ENCODE assay signal across 8 mouse cellular contexts in genomic region chr11:75935819-75936430, GRCm38 (mm10). TPM values are rescaled to one million over a fixed set of nuclear protein-coding genes. Genes with fewer than 3 reads are reported as not detected.
A peak's percentile ranks its signal among the peaks of the same experiment; 100 is the strongest.
DNase-seq lines count a peak whose midpoint lies in the region; ATAC-seq lines count a peak whose summit lies in the region.

No protein-coding gene starts in this region.

- peak; percentile 34 for DNase-seq in neural tube, embryonic 11.5 days (ENCODE audit: low spot score)
- peak; percentile 92 to 93 for DNase-seq in adrenal gland, postnatal 36 days
- DNase-seq in kidney, postnatal 10 days, result peak; percentile 92
- no peak for DNase-seq in right cerebral cortex, postnatal 25 days
- no peak for DNase-seq in embryo, embryonic 11 days

- H3K9me3 ChIP-seq in neural tube, embryonic 11.5 days (ENCODE audit: control insufficient read depth, low read length), result no peaks in the 10 kb centered on the region
- no peaks in the 10 kb centered on the region for H3K9me3 ChIP-seq in neural tube, embryonic 15.5 days (replicated peaks)
- no peaks in the 10 kb centered on the region for H3K9me3 ChIP-seq in heart, embryonic 12.5 days (replicated peaks)
- H3K9me3 ChIP-seq in megakaryocyte, embryonic 14.5 days, result no peaks in the 10 kb centered on the region

- H3K27ac ChIP-seq in neural tube, embryonic 11.5 days (ENCODE audit: low read depth, low read length), result no peak overlapping the region; the same call in 1 of the 2 replicates
- H3K27ac ChIP-seq in neural tube, embryonic 15.5 days (replicated peaks), result no peak overlapping the region
- H3K27ac ChIP-seq in heart, embryonic 12.5 days (ENCODE audit: poor library complexity, severe bottlenecking), result peak overlapping the region; percentile 85

- no peak overlapping the region for H3K4me2 ChIP-seq in neural tube, embryonic 11.5 days (ENCODE audit: low read depth)
- H3K4me2 ChIP-seq in neural tube, embryonic 15.5 days, result no peak overlapping the region
- no peak overlapping the region for H3K4me2 ChIP-seq in heart, embryonic 12.5 days

- H3K4me3 ChIP-seq in neural tube, embryonic 11.5 days (ENCODE audit: low read depth, low read length), result no peak overlapping the region
- no peak overlapping the region for H3K4me3 ChIP-seq in neural tube, embryonic 15.5 days (replicated peaks)
- H3K4me3 ChIP-seq in heart, embryonic 12.5 days, result no peak overlapping the region
- peak overlapping the region; percentile 78 for H3K4me3 ChIP-seq in megakaryocyte, embryonic 14.5 days (replicated peaks)

- H3K36me3 ChIP-seq in neural tube, embryonic 11.5 days (ENCODE audit: control insufficient read depth, insufficient read depth, low read length), result no peaks in the 10 kb centered on the region
- no peaks in the 10 kb centered on the region for H3K36me3 ChIP-seq in neural tube, embryonic 15.5 days
- H3K36me3 ChIP-seq in heart, embryonic 12.5 days, result no peaks in the 10 kb centered on the region
- no peaks in the 10 kb centered on the region for H3K36me3 ChIP-seq in megakaryocyte, embryonic 14.5 days (replicated peaks; ENCODE audit: low read length)

- ATAC-seq in neural tube, embryonic 11.5 days (ENCODE audit: insufficient read depth, low FRiP score, low TSS enrichment), result no peak
- no peak for ATAC-seq in neural tube, embryonic 15.5 days (ENCODE audit: low FRiP score)
- ATAC-seq in heart, embryonic 12.5 days (ENCODE audit: insufficient number of reproducible peaks, low FRiP score), result peak; percentile 81

- H3K4me1 ChIP-seq in neural tube, embryonic 11.5 days (ENCODE audit: control insufficient read depth, insufficient read depth, low read length), result peaks cover 7% of the 10 kb centered on the region
- H3K4me1 ChIP-seq in neural tube, embryonic 15.5 days, result peaks cover 14% of the 10 kb centered on the region
- H3K4me1 ChIP-seq in heart, embryonic 12.5 days (replicated peaks), result peaks cover 61% of the 10 kb centered on the region
- peaks cover 62% of the 10 kb centered on the region for H3K4me1 ChIP-seq in megakaryocyte, embryonic 14.5 days

- 69% methylated on average over 7 of the region's 7 CpGs for WGBS in neural tube, embryonic 11.5 days
- 63% methylated on average over 7 of the region's 7 CpGs for WGBS in neural tube, embryonic 15.5 days
- 51% methylated on average over 7 of the region's 7 CpGs for WGBS in heart, embryonic 12.5 days

- no peaks in the 10 kb centered on the region for H3K27me3 ChIP-seq in neural tube, embryonic 11.5 days (ENCODE audit: control insufficient read depth, insufficient read depth, low read length)
- H3K27me3 ChIP-seq in neural tube, embryonic 15.5 days (replicated peaks), result no peaks in the 10 kb centered on the region
- H3K27me3 ChIP-seq in heart, embryonic 12.5 days (replicated peaks), result no peaks in the 10 kb centered on the region
- peaks cover 68% of the 10 kb centered on the region for H3K27me3 ChIP-seq in megakaryocyte, embryonic 14.5 days (replicated peaks)

- no peak overlapping the region for H3K9ac ChIP-seq in neural tube, embryonic 11.5 days (ENCODE audit: low read length)
- no peak overlapping the region for H3K9ac ChIP-seq in neural tube, embryonic 15.5 days (replicated peaks)
- H3K9ac ChIP-seq in heart, embryonic 12.5 days, result 0 out of 2 replicates have a peak overlapping the region, but pooled peaks have one; percentile 31

RNA-seq across cellular contexts. Expression of gene Rph3al, which starts 2.3 kb away (rescaled TPM):
- 1.2 and 2.0 TPM in 2 replicates for polyA plus RNA-seq in neural tube, embryonic 11.5 days (2014; fragmentation: Nextera tagmentation; extraction: Ambion mirVana)
- polyA plus RNA-seq in neural tube, embryonic 15.5 days (2015; fragmentation: Nextera tagmentation; extraction: Ambion mirVana), result 2.3 and 3.1 TPM in 2 replicates
- 10 to 100 TPM; 14.5 to 14.8 TPM for total RNA-seq in adrenal gland, postnatal 36 days (2021)
- 6.2 and 7.1 TPM in 2 replicates for polyA plus RNA-seq in heart, embryonic 12.5 days (2016; fragmentation: Nextera tagmentation; extraction: Ambion mirVana)
- 0.25 TPM in 1 of 2 replicates, not detected in the other for polyA plus RNA-seq in megakaryocyte, embryonic 14.5 days (2012; ENCODE audit: insufficient read depth, low replicate concordance)

Comparison
In these comparisons a context has a peak if more than half of its experiments do, and no peak if none do; other contexts are left out.
1. DNase-seq: peak in neural tube, embryonic 11.5 days (single experiment), adrenal gland, postnatal 36 days (2 of 2) and kidney, postnatal 10 days (single experiment); none in right cerebral cortex, postnatal 25 days (single experiment) and embryo, embryonic 11 days (single experiment).